Mouse (Mus musculus) MEL (cell line): Measurements from ENCODE around the gene Hmgcll1. TPM values are rescaled to one million over a fixed set of nuclear protein-coding genes. Genes with fewer than 3 reads are reported as not detected.

Experiments used
- DNase-seq: peaks from one replicate; pipeline ENCODE4 v3.0.0; 2011; ENCODE audit warnings: low read depth, low spot score
- H3K27ac ChIP-seq: 2 replicates; pipeline ENCODE4 v1.5.1; 2012; ENCODE audit warnings: low read depth, mild to moderate bottlenecking, control low read depth, low read length, moderate library complexity; ENCODE audit not compliant: control insufficient read depth
- H3K27me3 ChIP-seq, 2 experiments: fragments of 150-350 bp in 1 of 2; sonication (generic) in 1 of 2; 2 replicates each; pipeline ENCODE4 v1.6.1; 2012; ENCODE audit warnings: low read length in 2 of 2, mild to moderate bottlenecking in 2 of 2, improper control_type of control experiment in 1 of 2, moderate library complexity in 1 of 2; ENCODE audit not compliant: insufficient read depth in 2 of 2, control insufficient read depth in 1 of 2
- H3K36me3 ChIP-seq, 2 experiments: 2 replicates each; pipeline ENCODE4 v1.6.1; 2012 to 2014; ENCODE audit warnings: low read length in 2 of 2, improper control_type of control experiment in 1 of 2, inconsistent platforms in 1 of 2, mild to moderate bottlenecking in 1 of 2; ENCODE audit not compliant: insufficient read depth in 2 of 2, control insufficient read depth in 1 of 2
- H3K4me1 ChIP-seq, 2 experiments: fragments of 150-350 bp in 1 of 2; sonication (generic) in 1 of 2; 2 replicates each; pipeline ENCODE4 v1.6.1; 2012; ENCODE audit warnings: low read length in 2 of 2, improper control_type of control experiment in 1 of 2, mild to moderate bottlenecking in 1 of 2; ENCODE audit not compliant: insufficient read depth in 2 of 2, control insufficient read depth in 1 of 2
- H3K4me3 ChIP-seq, 2 experiments: fragments of 150-350 bp in 1 of 2; sonication (generic) in 1 of 2; 2 replicates each; pipeline ENCODE4 v1.5.1; 2012; ENCODE audit warnings: low read depth in 2 of 2, low read length in 2 of 2, mild to moderate bottlenecking in 2 of 2, moderate library complexity in 2 of 2, control low read depth in 1 of 2, improper control_type of control experiment in 1 of 2; ENCODE audit not compliant: control insufficient read depth in 1 of 2, insufficient read depth in 1 of 2
- H3K79me2 ChIP-seq: 2 replicates; pipeline ENCODE4 v1.6.1; 2012; ENCODE audit warnings: mild to moderate bottlenecking, low read length, moderate library complexity; ENCODE audit not compliant: control insufficient read depth, poor library complexity, insufficient read depth
- H3K9ac ChIP-seq: 2 replicates; pipeline ENCODE4 v1.6.1; 2012; ENCODE audit warnings: low read depth, mild to moderate bottlenecking, control low read depth, low read length, moderate library complexity; ENCODE audit not compliant: control insufficient read depth, poor library complexity, severe bottlenecking
- H3K9me3 ChIP-seq: fragments of 150-350 bp; sonication (generic); replicated peaks from 2 replicates; pipeline ENCODE4 v1.6.1; 2012; ENCODE audit warnings: mild to moderate bottlenecking, low read length, improper control_type of control experiment, moderate library complexity; ENCODE audit not compliant: insufficient read depth
- BHLHE40 ChIP-seq: IDR thresholded peaks from 2 replicates; pipeline ENCODE4 v1.6.1; 2012; ENCODE audit warnings: low read depth, mild to moderate bottlenecking, inconsistent platforms, low read length, improper control_type of control experiment, borderline replicate concordance
- CHD2 ChIP-seq: IDR thresholded peaks from 2 replicates; pipeline ENCODE4 v1.6.1; 2011; ENCODE audit warnings: low read length, improper control_type of control experiment
- CTCF ChIP-seq, 3 experiments: IDR thresholded peaks in 2 of 3; conservative IDR thresholded peaks in 1 of 3; 2 replicates each; pipeline ENCODE4 v1.5.1; 2011 to 2012; ENCODE audit warnings: low read length in 3 of 3, low read depth in 2 of 3, mild to moderate bottlenecking in 2 of 3, improper control_type of control experiment in 1 of 3, inconsistent platforms in 1 of 3, mixed read lengths in 1 of 3, moderate library complexity in 1 of 3; ENCODE audit not compliant: control insufficient read depth in 1 of 3, insufficient read depth in 1 of 3, poor library complexity in 1 of 3, severe bottlenecking in 1 of 3
- E2F4 ChIP-seq: IDR thresholded peaks from 2 replicates; pipeline ENCODE4 v1.6.1; 2011; ENCODE audit warnings: low read depth, low read length, improper control_type of control experiment, borderline replicate concordance
- ELF1 ChIP-seq: IDR thresholded peaks from 2 replicates; pipeline ENCODE4 v1.6.1; 2014; ENCODE audit warnings: low read depth, mild to moderate bottlenecking, inconsistent platforms, low read length, improper control_type of control experiment, moderate library complexity
- GABPA ChIP-seq: IDR thresholded peaks from 2 replicates; pipeline ENCODE4 v1.6.1; 2012; ENCODE audit warnings: low read depth, mild to moderate bottlenecking, inconsistent platforms, low read length, improper control_type of control experiment, moderate library complexity
- HCFC1 ChIP-seq: IDR thresholded peaks from 2 replicates; pipeline ENCODE4 v1.6.1; 2012; ENCODE audit warnings: low read depth, mild to moderate bottlenecking, inconsistent platforms, low read length, improper control_type of control experiment, moderate library complexity
- JUND ChIP-seq: IDR thresholded peaks from 2 replicates; pipeline ENCODE4 v1.6.1; 2011; ENCODE audit warnings: low read depth, mild to moderate bottlenecking, improper control_type of control experiment, low read length
- MXI1 ChIP-seq: IDR thresholded peaks from 2 replicates; pipeline ENCODE4 v1.6.1; 2011; ENCODE audit warnings: mild to moderate bottlenecking, low read depth, low read length, improper control_type of control experiment
- MYB ChIP-seq: IDR thresholded peaks from 2 replicates; pipeline ENCODE4 v1.6.1; 2011; ENCODE audit warnings: mild to moderate bottlenecking, low read depth, low read length, improper control_type of control experiment
- MYC ChIP-seq: IDR thresholded peaks from 2 replicates; pipeline ENCODE4 v1.6.1; 2011; ENCODE audit warnings: low read depth, mild to moderate bottlenecking, low read length, improper control_type of control experiment, moderate library complexity
- POLR2A ChIP-seq, 2 experiments: IDR thresholded peaks; 2 replicates each; pipeline ENCODE4 v1.6.1; 2011 to 2012; ENCODE audit warnings: low read length in 2 of 2, mild to moderate bottlenecking in 2 of 2, control low read depth in 1 of 2, improper control_type of control experiment in 1 of 2, low read depth in 1 of 2, moderate library complexity in 1 of 2; ENCODE audit not compliant: control insufficient read depth in 1 of 2, insufficient read depth in 1 of 2, poor library complexity in 1 of 2
- POLR2AphosphoS2 ChIP-seq: IDR thresholded peaks from 2 replicates; pipeline ENCODE4 v1.6.1; 2011; ENCODE audit warnings: low read length, improper control_type of control experiment
- RAD21 ChIP-seq: IDR thresholded peaks from 2 replicates; pipeline ENCODE4 v1.6.1; 2011; ENCODE audit warnings: mild to moderate bottlenecking, low read depth, low read length, improper control_type of control experiment
- SIN3A ChIP-seq: IDR thresholded peaks from 2 replicates; pipeline ENCODE4 v1.6.1; 2012; ENCODE audit warnings: low read length, improper control_type of control experiment, inconsistent platforms
- UBTF ChIP-seq: IDR thresholded peaks from 2 replicates; pipeline ENCODE4 v1.6.1; 2012; ENCODE audit warnings: low read depth, mild to moderate bottlenecking, inconsistent platforms, low read length, improper control_type of control experiment, moderate library complexity, borderline replicate concordance; ENCODE audit not compliant: insufficient read depth
- USF1 ChIP-seq: IDR thresholded peaks from 2 replicates; pipeline ENCODE4 v1.6.1; 2014; ENCODE audit warnings: low read depth, mild to moderate bottlenecking, inconsistent platforms, low read length, improper control_type of control experiment, moderate library complexity
- polyA plus RNA-seq, 2 experiments: library from polyadenylated mRNA; stranded (reverse) in 1 of 2; unstranded in 1 of 2; fragments of >175 nt in 1 of 2; fragments of >200 nt in 1 of 2; gene quantifications; 2 replicates each; pipeline versions ENCODE4 v1.2.1 to v1.2.4; 2012; ENCODE audit warnings: low replicate concordance in 2 of 2, low read depth in 1 of 2; ENCODE audit not compliant: insufficient read length in 2 of 2, insufficient read depth in 1 of 2, missing spikeins in 1 of 2
- total RNA-seq: library from RNA; depleted of rRNA; stranded (reverse); fragments of 300-350 nt; gene quantifications from 2 replicates; pipeline ENCODE4 v1.2.3, GENCODE M21; 2012

The Hmgcll1 gene
- total and polyA plus RNA-seq, 3 experiments = not detected

GRCm38 (mm10) chr9:76023551-76023973, 8.9 kb downstream of the Hmgcll1 start:
- Histone ChIP-seq H3K27ac (no peak overlapping the region), H3K36me3 (no peaks in the 10 kb centered on the region), H3K9me3 (no peaks in the 10 kb centered on the region), H3K4me1 (no peaks in the 10 kb centered on the region), H3K9ac (no peak overlapping the region), H3K27me3 (peaks cover 0 to 2% of the 10 kb centered on the region in 2 experiments; a peak in 3 of 4 replicates), H3K79me2 (no peaks in the 10 kb centered on the region), H3K4me3 (no peak overlapping the region)
- no peak for TF ChIP-seq UBTF
- TF ChIP-seq CTCF (IDR thresholded peaks at IDR 0.05 in 2 of 3, conservative IDR thresholded peaks at IDR 0.05 in 1 of 3; ENCODE audit: control insufficient read depth in 1 of 3, insufficient read depth in 1 of 3, low read depth in 2 of 3, low read length in 3 of 3, poor library complexity in 1 of 3, severe bottlenecking in 1 of 3) = no peak
- no peak for DNase-seq

- H3K9ac ChIP-seq = no peak overlapping the region
- TF ChIP-seq RAD21 = no peak
- TF ChIP-seq SIN3A = no peak
- TF ChIP-seq MYC = no peak
- no peak for TF ChIP-seq BHLHE40
- no peak for TF ChIP-seq POLR2A (IDR thresholded peaks at IDR 0.05; ENCODE audit: control insufficient read depth in 1 of 2, insufficient read depth in 1 of 2, low read depth in 1 of 2, low read length in 2 of 2, poor library complexity in 1 of 2)
- TF ChIP-seq JUND = no peak
- TF ChIP-seq MXI1 = no peak
- no peak for TF ChIP-seq ELF1
- TF ChIP-seq GABPA = no peak
- no peak for TF ChIP-seq USF1
- TF ChIP-seq POLR2AphosphoS2 = no peak
- no peak for TF ChIP-seq CHD2
- no peak for TF ChIP-seq MYB
- TF ChIP-seq HCFC1 = no peak
- TF ChIP-seq E2F4 = no peak
- TF ChIP-seq, all 39 proteins: peak for 0
- Histone ChIP-seq H3K27ac (no peak overlapping the region), H3K79me2 (no peaks in the 10 kb centered on the region), H3K36me3 (no peaks in the 10 kb centered on the region), H3K4me1 (no peaks in the 10 kb centered on the region), H3K9me3 (no peaks in the 10 kb centered on the region), H3K4me3 (no peak overlapping the region), H3K27me3 (peaks cover 0 to 2% of the 10 kb centered on the region in 2 experiments; a peak in 2 of 4 replicates)
- DNase-seq = no peak
Measured at GRCm38 (mm10) chr9:76024277-76025246, 9.9 kb downstream of the Hmgcll1 start.
